Mouse (Mus musculus) lung, postnatal 0 days (tissue): ENCODE results near the gene Crb1. TPM values are rescaled to one million over a fixed set of nuclear protein-coding genes. Genes with fewer than 3 reads are reported as not detected.
"Not testable (repeated sequence)": the region's sequence is repeated elsewhere in the genome, so short reads cannot be mapped to it uniquely, and the experiment has no call there.

Experiments used
- ATAC-seq: fragments of 200-750 bp; cut with Nextera tagmentation; 2 replicates; pipeline ENCODE4 v1.8.0; 2017; ENCODE audit warnings: moderate library complexity
- DNase-seq: peaks from one replicate; pipeline ENCODE4 v3.0.0-alpha.2; 2016; ENCODE audit warnings: low spot score
- H3K27ac ChIP-seq: fragments of 300-500 bp; sonication (generic); 2 replicates; pipeline ENCODE4 v1.5.1; 2014; ENCODE audit warnings: antibody characterized with exemption, mild to moderate bottlenecking, low read length, mixed read lengths
- H3K27me3 ChIP-seq: fragments of 300-500 bp; sonication (generic); replicated peaks from 2 replicates; pipeline ENCODE4 v1.6.1; 2014; ENCODE audit warnings: low read length, mixed read lengths; ENCODE audit not compliant: insufficient read depth
- H3K36me3 ChIP-seq: fragments of 300-500 bp; sonication (generic); 2 replicates; pipeline ENCODE4 v1.6.1; 2014; ENCODE audit warnings: low read length, mixed read lengths; ENCODE audit not compliant: insufficient read depth
- H3K4me1 ChIP-seq: fragments of 300-500 bp; sonication (generic); 2 replicates; pipeline ENCODE4 v1.6.1; 2014; ENCODE audit warnings: antibody characterized with exemption, low read depth, low read length, mixed read lengths; ENCODE audit not compliant: insufficient read depth
- H3K4me2 ChIP-seq: fragments of 300-500 bp; sonication (generic); replicated peaks from 2 replicates; pipeline ENCODE4 v1.6.1; 2014; ENCODE audit warnings: low read depth, mild to moderate bottlenecking, low read length, moderate library complexity, mixed read lengths
- H3K4me3 ChIP-seq: fragments of 300-500 bp; sonication (generic); 2 replicates; pipeline ENCODE4 v1.5.1; 2014; ENCODE audit warnings: low read depth, low read length
- H3K9ac ChIP-seq: fragments of 300-500 bp; sonication (generic); replicated peaks from 2 replicates; pipeline ENCODE4 v1.6.1; 2014; ENCODE audit warnings: low read depth, mild to moderate bottlenecking
- H3K9me3 ChIP-seq: fragments of 300-500 bp; sonication (generic); 2 replicates; pipeline ENCODE4 v1.6.1; 2016; ENCODE audit warnings: low read length, mixed read lengths
- CTCF ChIP-seq: IDR thresholded peaks from 2 replicates; pipeline ENCODE4 v1.5.1; 2016; ENCODE audit warnings: antibody characterized with exemption, mild to moderate bottlenecking
- EP300 ChIP-seq: IDR thresholded peaks from 2 replicates; pipeline ENCODE4 v1.6.1; 2016; ENCODE audit warnings: antibody characterized with exemption, mild to moderate bottlenecking, control low read depth
- WGBS: fragments of 180-500 bp; shearing (Covaris S2); extraction: QIAGEN DNeasy Blood & Tissue Kit; methylation state at CpG from one replicate; pipeline ENCODE4 v1.1.7; 2014; 5-methylcytosine and 5-hydroxymethylcytosine counted together
- polyA plus RNA-seq: library from polyadenylated mRNA; unstranded; fragments of >200 nt; fragmentation: Nextera tagmentation; extraction: Ambion mirVana; gene quantifications from 2 replicates; pipeline ENCODE4 v1.2.1, GENCODE M21; 2015

Gene Crb1
- polyA plus RNA-seq, 1 experiment from 2014 or later = 0.10 TPM

GRCm38 (mm10) chr1:139314297-139314874 lies 62.5 kb downstream of the Crb1 start:
- H3K36me3 ChIP-seq = no peaks in the 10 kb centered on the region
- H3K27ac ChIP-seq = no peak overlapping the region
- H3K9ac ChIP-seq = no peak overlapping the region
- no peaks in the 10 kb centered on the region for H3K9me3 ChIP-seq
- TF ChIP-seq CTCF = peak; percentile 44
- no peak for TF ChIP-seq EP300
- WGBS = 71% methylated on average over 4 of the region's 4 CpGs
- H3K4me2 ChIP-seq = no peak overlapping the region
- no peak for DNase-seq
- no peaks in the 10 kb centered on the region for H3K4me1 ChIP-seq
- ATAC-seq = no peak
- H3K4me3 ChIP-seq = no peak overlapping the region
- H3K27me3 ChIP-seq = no peaks in the 10 kb centered on the region

- H3K4me1 ChIP-seq = no peaks in the 10 kb centered on the region
- H3K9me3 ChIP-seq = no peaks in the 10 kb centered on the region
- no peak overlapping the region for H3K4me2 ChIP-seq
- 53% methylated on average over 4 of the region's 4 CpGs for WGBS
- DNase-seq (no peak), ATAC-seq (no peak)
- no peaks in the 10 kb centered on the region for H3K27me3 ChIP-seq
- H3K9ac ChIP-seq = no peak overlapping the region
- H3K4me3 ChIP-seq = no peak overlapping the region
- H3K36me3 ChIP-seq = no peaks in the 10 kb centered on the region
- H3K27ac ChIP-seq = no peak overlapping the region
- TF ChIP-seq EP300 (no peak), CTCF (no peak)
These were observed 68.0 kb downstream of the Crb1 start for GRCm38 (mm10) chr1:139308915-139309314.

GRCm38 (mm10) chr1:139302519-139302918 lies 74.4 kb downstream of the Crb1 start:
- DNase-seq, H3K4me1 ChIP-seq, H3K9me3 ChIP-seq, H3K4me2 ChIP-seq, H3K27ac ChIP-seq, H3K9ac ChIP-seq, H3K36me3 ChIP-seq, ATAC-seq, H3K27me3 ChIP-seq, H3K4me3 ChIP-seq: not testable (repeated sequence)

- WGBS = 87% methylated on average over 5 of the region's 5 CpGs
- no peaks in the 10 kb centered on the region for H3K36me3 ChIP-seq
- no peak for ATAC-seq
- DNase-seq = no peak
- H3K9ac ChIP-seq = no peak overlapping the region
- no peak overlapping the region for H3K4me2 ChIP-seq
- no peaks in the 10 kb centered on the region for H3K4me1 ChIP-seq
- no peak overlapping the region for H3K27ac ChIP-seq
- H3K9me3 ChIP-seq = no peaks in the 10 kb centered on the region
- no peak overlapping the region for H3K4me3 ChIP-seq
- no peaks in the 10 kb centered on the region for H3K27me3 ChIP-seq
- TF ChIP-seq CTCF (no peak), EP300 (no peak)
These were observed 75.1 kb downstream of the Crb1 start for GRCm38 (mm10) chr1:139301830-139302229.

GRCm38 (mm10) chr1:139292023-139292422 lies 84.9 kb downstream of the Crb1 start:
- no peak overlapping the region for H3K27ac ChIP-seq
- 84% methylated on average over 4 of the region's 4 CpGs for WGBS
- no peak overlapping the region for H3K4me2 ChIP-seq
- ATAC-seq (no peak), DNase-seq (no peak)
- H3K27me3 ChIP-seq = no peaks in the 10 kb centered on the region
- no peak overlapping the region for H3K4me3 ChIP-seq
- H3K9ac ChIP-seq = no peak overlapping the region
- no peaks in the 10 kb centered on the region for H3K4me1 ChIP-seq
- no peaks in the 10 kb centered on the region for H3K9me3 ChIP-seq
- TF ChIP-seq EP300 (no peak), CTCF (no peak)
- H3K36me3 ChIP-seq = no peaks in the 10 kb centered on the region

- H3K4me2 ChIP-seq = no peak overlapping the region
- WGBS = 66% methylated on average over 1 of the region's 1 CpGs
- no peaks in the 10 kb centered on the region for H3K27me3 ChIP-seq
- no peak for ATAC-seq
- no peak overlapping the region for H3K4me3 ChIP-seq
- no peak for TF ChIP-seq CTCF
- TF ChIP-seq EP300 = no peak
- no peak for DNase-seq
- H3K27ac ChIP-seq = no peak overlapping the region
- H3K9ac ChIP-seq = no peak overlapping the region
- no peaks in the 10 kb centered on the region for H3K4me1 ChIP-seq
- H3K9me3 ChIP-seq = no peaks in the 10 kb centered on the region
- no peaks in the 10 kb centered on the region for H3K36me3 ChIP-seq
These were observed 85.3 kb downstream of the Crb1 start for GRCm38 (mm10) chr1:139291593-139291992.
